Mouse (Mus musculus): ENCODE measurements around the gene Grin3b.

Grin3b gene

DNA sequence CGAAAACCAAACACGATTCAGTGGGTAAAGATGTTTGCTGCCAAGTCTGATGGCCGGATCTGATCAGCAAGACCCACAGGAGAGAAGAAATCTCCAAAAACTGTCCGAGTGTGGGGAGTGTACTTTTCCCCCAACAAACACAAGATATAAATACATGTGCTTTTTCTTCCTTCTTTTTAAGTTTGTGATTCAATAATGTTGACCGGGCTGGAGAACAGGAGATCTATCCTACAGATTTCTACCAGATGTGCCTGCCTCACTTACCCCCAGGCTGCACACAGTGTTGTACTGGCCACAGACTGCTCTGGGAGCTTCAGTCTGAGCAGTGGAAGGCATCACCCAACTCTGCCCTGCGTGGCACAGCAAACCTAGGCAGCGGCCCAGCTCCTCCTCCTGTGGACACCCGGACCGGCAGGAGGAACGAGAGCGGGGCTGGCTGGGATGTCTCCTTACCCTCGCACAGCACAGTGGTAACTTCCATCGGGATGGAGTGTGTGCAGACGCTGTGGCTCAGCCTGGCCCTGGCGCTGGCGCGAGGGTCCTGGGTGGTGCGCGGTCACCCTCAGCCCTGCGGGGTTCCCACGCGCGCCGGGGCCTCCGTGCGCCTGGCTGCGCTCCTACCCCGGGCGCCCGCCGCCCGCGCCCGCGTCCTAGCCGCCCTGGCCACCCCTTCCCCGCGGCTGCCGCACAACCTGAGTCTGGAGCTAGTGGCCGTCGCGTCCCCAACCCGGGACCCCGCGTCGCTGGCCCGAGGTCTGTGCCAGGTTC is at the start of gene Grin3b:
TSS of gene Grin3b (plus strand) at position 301 of the 768 bp plus-strand sequence.
- DNase-seq (ENCODE audit: low spot score) = no peak

DNA sequence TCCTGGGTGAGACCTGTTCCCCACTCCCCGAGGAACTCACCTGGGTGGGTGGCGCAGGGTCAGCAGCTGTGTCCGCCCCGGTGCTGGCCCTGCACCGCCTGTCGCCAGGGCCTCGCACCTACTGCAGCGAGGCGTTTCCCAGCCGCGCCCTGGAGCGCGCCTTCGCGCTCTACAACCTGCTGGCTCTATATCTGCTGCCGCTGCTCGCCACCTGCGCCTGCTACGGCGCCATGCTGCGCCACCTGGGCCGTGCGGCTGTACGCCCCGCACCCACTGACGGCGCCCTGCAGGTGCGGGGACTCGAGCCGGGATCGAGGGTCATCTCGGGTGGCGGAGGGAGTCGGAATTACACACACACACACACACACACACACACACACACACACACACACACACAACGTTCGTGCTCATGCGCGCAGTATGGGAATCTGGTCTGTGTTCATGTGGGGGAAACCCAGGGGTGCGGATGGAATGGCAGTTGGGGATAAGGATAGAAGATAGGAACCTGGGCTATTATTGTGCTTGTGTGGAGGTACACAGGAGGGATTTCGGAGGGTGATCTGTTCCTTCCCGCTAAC is 49.5 kb upstream of the Grin3b start, which contains the start of gene R3hdm4:
TSS of gene R3hdm4 (minus strand) at position 251 of the 578 bp plus-strand sequence.
- DNase-seq (ENCODE audit: low spot score) = peak; percentile 47

DNA sequence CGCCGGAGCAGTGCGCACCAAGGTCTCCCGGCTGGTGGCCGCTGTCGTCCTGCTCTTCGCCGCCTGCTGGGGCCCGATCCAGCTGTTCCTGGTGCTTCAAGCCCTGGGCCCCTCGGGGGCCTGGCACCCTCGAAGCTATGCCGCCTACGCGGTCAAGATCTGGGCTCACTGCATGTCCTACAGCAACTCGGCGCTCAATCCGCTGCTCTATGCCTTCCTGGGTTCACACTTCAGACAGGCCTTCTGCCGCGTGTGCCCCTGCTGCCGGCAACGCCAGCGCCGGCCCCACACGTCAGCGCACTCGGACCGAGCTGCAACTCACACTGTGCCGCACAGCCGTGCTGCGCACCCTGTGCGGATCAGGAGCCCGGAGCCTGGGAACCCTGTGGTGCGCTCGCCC is 48.9 kb upstream of the Grin3b start:
- DNase-seq (ENCODE audit: low spot score) = peak; percentile 47

DNA sequence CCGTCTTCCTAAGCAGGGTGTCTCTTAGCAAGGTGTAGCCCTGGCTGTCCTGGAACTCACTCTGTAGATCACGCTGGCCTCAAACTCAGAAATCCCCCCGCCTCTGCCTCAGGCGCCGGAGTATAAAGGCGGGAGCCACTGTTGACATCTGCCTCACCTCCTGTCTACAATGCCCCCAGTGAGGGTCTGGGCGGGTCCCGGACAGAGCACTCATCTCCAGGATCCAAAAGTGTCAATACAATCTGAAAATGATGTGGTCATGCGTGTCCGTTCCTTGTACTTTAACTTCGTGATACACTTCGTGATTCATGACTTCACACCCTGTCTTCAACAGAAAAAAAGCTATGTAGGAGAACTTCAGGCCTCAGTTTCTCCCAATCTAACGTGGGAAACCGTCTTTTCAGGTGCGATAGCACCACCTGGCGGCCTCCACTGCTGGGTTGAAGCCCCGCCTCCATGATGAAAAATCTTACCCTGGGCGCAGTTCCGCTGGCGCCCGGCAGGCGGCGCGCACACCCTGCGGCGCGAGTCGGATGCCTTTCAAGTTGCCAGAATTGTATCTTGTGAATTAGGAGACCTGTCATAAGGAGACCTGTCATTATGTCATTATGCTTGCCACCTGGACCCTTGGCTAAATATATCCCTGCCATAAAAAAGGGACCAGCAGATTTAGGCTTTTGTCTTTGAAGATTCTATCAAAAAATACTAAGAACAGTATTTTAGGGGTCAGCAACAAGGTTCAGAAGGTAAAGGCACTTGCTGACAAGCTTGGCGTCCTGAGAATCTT is 45.3 kb upstream of the Grin3b start:
- DNase-seq (ENCODE audit: low spot score) = peak; percentile 93

GRCm38 (mm10) chr10:79925785-79926490 is 44.6 kb upstream of the Grin3b start:
- DNase-seq (ENCODE audit: low spot score) = no peak

DNA sequence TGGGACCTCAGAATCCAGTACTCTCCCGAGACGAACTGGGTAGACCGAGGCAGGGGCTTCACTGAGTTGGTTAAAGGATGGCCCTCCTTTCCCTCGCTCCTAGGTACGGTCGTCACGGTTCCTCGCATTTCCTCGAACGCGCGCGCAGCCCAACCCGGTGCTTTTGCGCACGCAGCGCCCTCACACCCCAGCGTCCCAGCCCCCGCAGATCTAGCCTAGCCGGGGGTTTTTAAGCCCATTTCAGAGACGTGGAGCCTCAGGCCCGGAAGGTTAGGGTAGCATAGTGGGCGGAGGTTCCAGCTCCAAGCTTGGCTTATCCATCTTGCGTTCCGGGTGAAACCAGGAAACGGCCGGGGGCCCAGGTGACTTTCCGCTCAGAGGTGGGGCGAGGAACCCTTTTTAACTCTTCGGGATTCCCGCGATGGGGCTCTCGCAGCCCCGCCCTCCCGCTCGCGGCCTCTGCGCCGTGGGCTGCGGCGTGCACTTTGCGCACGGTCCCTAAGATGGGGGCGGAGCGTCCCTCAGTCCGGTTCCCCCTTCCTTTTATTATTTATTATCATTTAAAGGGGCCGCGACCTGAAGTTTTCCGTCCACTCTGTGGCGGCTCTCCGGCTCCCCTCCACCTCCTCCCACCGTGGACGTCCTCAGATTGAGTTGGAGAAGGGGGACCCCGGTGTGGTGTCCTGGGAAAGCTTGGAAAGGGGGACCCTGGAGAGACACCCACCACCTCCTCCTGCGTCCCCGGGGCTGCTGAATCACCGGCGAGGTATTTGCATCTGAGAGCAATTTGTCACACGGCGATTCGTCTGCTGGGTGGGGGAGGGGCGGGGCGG is 43.8 kb upstream of the Grin3b start, which contains the start of gene Arid3a:
TSS of gene Arid3a (plus strand) at position 553 of the 833 bp plus-strand sequence.
- peak; percentile 94 for DNase-seq (ENCODE audit: low spot score)

DNA sequence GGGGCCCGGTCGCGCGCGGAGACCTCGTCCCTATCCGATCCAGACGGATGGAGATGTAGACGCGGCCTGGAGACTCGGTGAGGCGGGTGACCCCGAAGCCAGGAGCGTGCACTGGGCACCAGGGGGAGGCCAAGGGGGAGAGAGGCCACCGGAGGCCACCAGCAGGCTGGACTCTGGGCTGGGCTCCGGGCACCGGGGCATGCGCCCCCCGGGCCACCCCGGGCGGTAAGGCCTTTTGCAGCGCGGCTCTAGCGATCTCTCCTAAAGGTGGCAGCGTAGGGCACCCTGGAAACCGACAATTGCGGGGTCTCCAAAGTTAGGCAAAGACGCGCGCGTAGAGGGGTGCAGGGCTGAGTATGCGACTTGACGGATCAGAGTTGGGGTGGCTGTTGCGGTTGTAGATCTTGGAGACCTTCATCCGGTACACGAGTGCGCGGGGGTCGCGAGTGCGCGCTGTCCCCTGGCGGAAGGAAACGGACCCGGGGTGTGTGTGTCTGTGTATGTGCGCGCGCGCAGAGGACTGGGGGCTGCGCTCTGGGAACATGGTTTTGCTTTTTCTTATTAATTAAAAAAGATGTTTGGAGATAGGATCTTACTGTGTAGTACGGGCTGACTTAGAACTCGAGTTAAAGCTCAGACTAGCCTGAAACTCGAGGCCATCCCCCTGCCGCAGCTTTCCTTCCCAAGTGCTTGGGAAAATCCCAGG is 43.0 kb upstream of the Grin3b start:
- peak; percentile 66 for DNase-seq (ENCODE audit: low spot score)

DNA sequence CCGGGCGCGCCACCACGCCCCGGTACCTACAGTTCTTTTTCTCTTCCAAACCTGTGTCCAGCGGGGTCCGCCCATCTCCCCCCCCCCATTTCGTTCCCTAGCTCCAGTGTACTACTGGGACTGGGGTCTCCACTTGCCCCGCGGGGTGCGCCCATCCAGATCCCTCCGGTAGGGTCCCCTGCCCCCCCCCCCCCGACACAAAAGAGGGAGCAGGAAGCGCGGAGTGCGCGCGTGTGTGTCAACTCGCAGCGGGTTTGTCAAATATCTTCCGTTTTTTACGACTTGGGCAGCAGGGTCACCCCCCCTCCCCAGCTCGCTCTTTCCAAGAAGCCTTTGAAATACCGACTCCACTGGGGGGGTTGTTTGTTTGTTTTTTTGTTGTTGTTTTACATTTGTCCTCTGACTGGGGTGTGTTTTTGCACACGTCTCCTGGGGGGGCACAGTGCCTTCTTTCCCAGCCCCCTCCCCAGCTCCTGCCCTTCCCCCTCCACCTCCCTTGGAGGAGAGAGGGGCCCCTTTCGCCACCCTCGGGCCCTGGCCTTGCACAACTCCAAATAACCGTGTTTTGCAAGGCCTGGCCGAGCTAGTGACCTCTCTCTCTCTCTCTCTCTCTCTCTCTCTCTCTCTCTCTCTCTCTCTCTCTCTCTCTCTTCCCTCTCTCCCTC is 42.4 kb upstream of the Grin3b start:
- DNase-seq (ENCODE audit: low spot score) = no peak

DNA sequence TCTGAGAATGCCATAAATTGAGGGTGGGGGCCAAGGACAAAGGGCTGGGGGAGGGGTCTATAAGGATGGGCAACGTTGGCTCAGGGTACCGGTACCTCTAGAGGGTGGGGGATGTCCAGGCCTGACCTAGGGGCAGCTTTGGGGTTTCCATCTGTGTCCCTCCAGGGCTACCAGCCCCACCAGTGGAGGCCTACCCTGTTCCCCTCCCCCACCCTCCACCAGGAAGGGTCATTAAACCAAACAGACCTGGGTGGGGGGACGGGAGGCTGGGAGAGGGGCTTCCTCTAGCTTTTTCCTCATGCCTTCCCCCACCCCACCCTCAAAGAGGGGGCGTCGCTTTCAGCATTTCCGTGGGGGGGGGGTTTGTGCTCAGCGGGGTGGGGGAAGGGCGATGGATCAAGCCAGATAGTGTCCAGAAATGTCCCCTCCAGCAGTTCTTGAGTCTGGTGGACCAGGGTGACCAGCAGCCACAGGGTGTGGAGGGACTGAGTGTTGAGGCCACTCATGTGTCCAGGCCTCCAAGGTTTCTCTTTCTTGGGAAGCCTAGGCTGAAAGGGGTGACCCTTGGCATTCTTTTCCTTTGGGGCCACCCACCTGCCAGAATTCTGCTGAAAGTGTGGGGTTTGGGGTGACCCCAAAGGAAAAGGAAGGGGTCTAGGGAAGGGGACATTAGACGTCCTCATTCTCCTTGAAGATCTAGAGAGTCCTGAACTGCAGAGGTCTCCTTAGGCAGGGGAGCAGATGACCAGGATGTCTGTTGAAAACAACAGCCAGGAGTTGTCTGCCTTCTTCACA is 41.4 kb upstream of the Grin3b start:
- no peak for DNase-seq (ENCODE audit: low spot score)

GRCm38 (mm10) chr10:79929967-79930825 is 40.3 kb upstream of the Grin3b start:
- DNase-seq (ENCODE audit: low spot score) = no peak

- DNase-seq (ENCODE audit: low spot score) = no peak
Measured at GRCm38 (mm10) chr10:79930826-79931186, 39.7 kb upstream of the Grin3b start.

DNA sequence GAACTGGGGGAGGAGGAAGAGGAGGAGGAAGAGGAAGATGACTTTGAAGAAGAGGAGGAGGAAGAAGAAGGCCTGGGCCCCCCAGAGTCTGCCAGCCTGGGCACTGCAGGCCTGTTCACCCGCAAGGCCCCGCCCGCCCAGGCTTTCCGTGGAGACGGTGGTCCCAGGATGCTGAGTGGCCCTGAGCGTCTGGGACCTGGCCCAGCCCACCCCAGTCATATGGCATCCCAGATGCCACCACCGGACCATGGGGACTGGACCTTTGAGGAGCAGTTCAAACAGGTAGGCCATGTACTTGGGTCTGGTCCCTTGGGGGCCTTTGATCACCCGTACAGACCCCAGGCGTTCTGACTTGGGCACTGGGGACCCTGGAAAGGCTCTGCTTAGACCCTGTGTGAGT is 38.7 kb upstream of the Grin3b start:
- DNase-seq (ENCODE audit: low spot score) = no peak

- DNase-seq (ENCODE audit: low spot score) = no peak
Measured at GRCm38 (mm10) chr10:79932736-79933135, 37.8 kb upstream of the Grin3b start.

DNA sequence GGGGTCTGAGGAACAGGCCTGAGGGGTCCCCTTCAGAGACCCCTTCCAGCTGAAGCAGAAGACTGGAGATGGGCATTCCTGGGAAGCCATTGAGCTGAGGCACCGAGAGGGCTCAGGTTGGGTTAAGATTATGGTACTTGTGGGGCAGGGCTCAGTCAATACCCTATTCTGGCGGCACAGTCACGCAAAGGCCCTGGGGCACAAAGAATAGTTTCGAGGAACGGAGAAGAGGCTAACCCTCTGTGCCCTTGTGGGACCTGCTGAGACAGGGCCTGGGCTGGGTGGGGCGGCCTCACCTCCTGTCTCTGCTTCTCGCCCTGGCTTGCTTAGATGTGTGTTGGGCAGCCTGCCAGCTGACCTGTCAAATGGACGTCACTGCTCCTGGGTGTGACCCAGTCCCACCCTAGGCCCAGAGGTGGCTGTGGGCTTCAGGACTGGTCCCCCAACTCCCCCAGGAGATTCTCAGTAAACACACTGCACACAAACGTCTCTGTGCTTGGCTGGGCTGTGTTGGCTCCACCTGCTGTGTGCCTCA is 37.3 kb upstream of the Grin3b start:
- DNase-seq (ENCODE audit: low spot score) = no peak

DNA sequence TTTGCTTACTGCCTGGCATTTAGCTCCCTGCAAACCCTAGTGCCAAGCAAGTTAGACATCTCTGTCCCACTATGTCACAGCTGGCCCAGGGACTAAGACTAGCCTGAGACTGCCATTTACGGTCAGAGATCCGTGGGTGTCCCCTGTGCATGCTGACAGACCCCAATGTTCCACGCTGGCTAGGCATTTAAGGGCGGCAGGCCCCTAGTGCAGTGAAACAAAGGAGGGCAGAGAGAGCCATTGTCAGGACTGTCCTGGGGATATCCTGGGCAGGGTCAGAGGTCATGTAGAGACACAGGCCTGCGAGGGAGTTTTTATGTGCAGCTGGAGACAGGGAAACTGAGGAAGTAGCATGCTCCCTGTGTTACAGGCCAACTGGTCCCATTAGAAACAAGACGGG is 36.7 kb upstream of the Grin3b start:
- DNase-seq (ENCODE audit: low spot score) = no peak

DNA sequence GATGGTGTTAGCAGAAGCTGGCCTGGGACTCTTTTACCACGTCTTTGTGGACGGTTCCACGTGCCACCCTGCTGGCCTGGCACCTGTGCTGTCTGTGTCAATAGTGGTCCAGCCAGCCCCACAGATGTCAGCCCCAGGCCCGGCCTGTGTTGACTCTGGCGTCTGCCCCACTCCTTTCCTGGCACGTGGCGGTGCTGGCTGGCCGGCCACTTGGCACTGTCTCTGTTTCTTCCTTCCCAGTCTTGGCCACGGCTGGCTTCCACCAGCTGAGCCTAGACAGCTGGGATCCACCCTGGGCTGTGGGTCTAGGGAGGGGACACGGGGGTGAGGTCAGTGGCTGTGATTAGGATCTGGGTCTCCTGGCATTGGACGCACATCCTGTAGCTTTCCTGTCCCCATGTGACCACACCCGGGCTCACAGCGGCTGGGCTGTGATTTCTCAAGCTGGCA is 36.2 kb upstream of the Grin3b start:
- DNase-seq (ENCODE audit: low spot score) = no peak

GRCm38 (mm10) chr10:79934794-79935569 is 35.5 kb upstream of the Grin3b start:
- no peak for DNase-seq (ENCODE audit: low spot score)

Data from retina, embryonic 14.5 days (tissue).